Mouse (Mus musculus) MEL (cell line): Measurements from ENCODE around the gene Slc51a. TPM values are rescaled to one million over a fixed set of nuclear protein-coding genes. Genes with fewer than 3 reads are reported as not detected.

ENCODE experiments used
- DNase-seq: peaks from one replicate; pipeline ENCODE4 v3.0.0; 2011; ENCODE audit warnings: low read depth, low spot score
- H3K27ac ChIP-seq: 2 replicates; pipeline ENCODE4 v1.5.1; 2012; ENCODE audit warnings: low read depth, mild to moderate bottlenecking, control low read depth, low read length, moderate library complexity; ENCODE audit not compliant: control insufficient read depth
- H3K27me3 ChIP-seq, 2 experiments: fragments of 150-350 bp in 1 of 2; sonication (generic) in 1 of 2; 2 replicates each; pipeline ENCODE4 v1.6.1; 2012; ENCODE audit warnings: low read length in 2 of 2, mild to moderate bottlenecking in 2 of 2, improper control_type of control experiment in 1 of 2, moderate library complexity in 1 of 2; ENCODE audit not compliant: insufficient read depth in 2 of 2, control insufficient read depth in 1 of 2
- H3K36me3 ChIP-seq, 2 experiments: 2 replicates each; pipeline ENCODE4 v1.6.1; 2012 to 2014; ENCODE audit warnings: low read length in 2 of 2, improper control_type of control experiment in 1 of 2, inconsistent platforms in 1 of 2, mild to moderate bottlenecking in 1 of 2; ENCODE audit not compliant: insufficient read depth in 2 of 2, control insufficient read depth in 1 of 2
- H3K4me1 ChIP-seq, 2 experiments: fragments of 150-350 bp in 1 of 2; sonication (generic) in 1 of 2; 2 replicates each; pipeline ENCODE4 v1.6.1; 2012; ENCODE audit warnings: low read length in 2 of 2, improper control_type of control experiment in 1 of 2, mild to moderate bottlenecking in 1 of 2; ENCODE audit not compliant: insufficient read depth in 2 of 2, control insufficient read depth in 1 of 2
- H3K4me3 ChIP-seq, 2 experiments: fragments of 150-350 bp in 1 of 2; sonication (generic) in 1 of 2; 2 replicates each; pipeline ENCODE4 v1.5.1; 2012; ENCODE audit warnings: low read depth in 2 of 2, low read length in 2 of 2, mild to moderate bottlenecking in 2 of 2, moderate library complexity in 2 of 2, control low read depth in 1 of 2, improper control_type of control experiment in 1 of 2; ENCODE audit not compliant: control insufficient read depth in 1 of 2, insufficient read depth in 1 of 2
- H3K79me2 ChIP-seq: 2 replicates; pipeline ENCODE4 v1.6.1; 2012; ENCODE audit warnings: mild to moderate bottlenecking, low read length, moderate library complexity; ENCODE audit not compliant: control insufficient read depth, poor library complexity, insufficient read depth
- H3K9ac ChIP-seq: 2 replicates; pipeline ENCODE4 v1.6.1; 2012; ENCODE audit warnings: low read depth, mild to moderate bottlenecking, control low read depth, low read length, moderate library complexity; ENCODE audit not compliant: control insufficient read depth, poor library complexity, severe bottlenecking
- H3K9me3 ChIP-seq: fragments of 150-350 bp; sonication (generic); replicated peaks from 2 replicates; pipeline ENCODE4 v1.6.1; 2012; ENCODE audit warnings: mild to moderate bottlenecking, low read length, improper control_type of control experiment, moderate library complexity; ENCODE audit not compliant: insufficient read depth
- CHD1 ChIP-seq: IDR thresholded peaks from 2 replicates; pipeline ENCODE4 v1.6.1; 2012; ENCODE audit warnings: low read depth, mild to moderate bottlenecking, inconsistent platforms, low read length, improper control_type of control experiment
- CTCF ChIP-seq, 3 experiments: IDR thresholded peaks in 2 of 3; conservative IDR thresholded peaks in 1 of 3; 2 replicates each; pipeline ENCODE4 v1.5.1; 2011 to 2012; ENCODE audit warnings: low read length in 3 of 3, low read depth in 2 of 3, mild to moderate bottlenecking in 2 of 3, improper control_type of control experiment in 1 of 3, inconsistent platforms in 1 of 3, mixed read lengths in 1 of 3, moderate library complexity in 1 of 3; ENCODE audit not compliant: control insufficient read depth in 1 of 3, insufficient read depth in 1 of 3, poor library complexity in 1 of 3, severe bottlenecking in 1 of 3
- E2F4 ChIP-seq: IDR thresholded peaks from 2 replicates; pipeline ENCODE4 v1.6.1; 2011; ENCODE audit warnings: low read depth, low read length, improper control_type of control experiment, borderline replicate concordance
- ELF1 ChIP-seq: IDR thresholded peaks from 2 replicates; pipeline ENCODE4 v1.6.1; 2014; ENCODE audit warnings: low read depth, mild to moderate bottlenecking, inconsistent platforms, low read length, improper control_type of control experiment, moderate library complexity
- KAT2A ChIP-seq: conservative IDR thresholded peaks from 2 replicates; pipeline ENCODE4 v1.6.1; 2012; ENCODE audit warnings: low read depth, low read length, improper control_type of control experiment, inconsistent platforms
- MAFK ChIP-seq: IDR thresholded peaks from 2 replicates; pipeline ENCODE4 v1.6.1; 2011; ENCODE audit warnings: low read depth, mild to moderate bottlenecking, low read length, improper control_type of control experiment, borderline replicate concordance
- MEF2A ChIP-seq: IDR thresholded peaks from 2 replicates; pipeline ENCODE4 v1.6.1; 2014; ENCODE audit warnings: low read depth, mild to moderate bottlenecking, inconsistent platforms, low read length, improper control_type of control experiment; ENCODE audit not compliant: poor library complexity, insufficient replicate concordance, severe bottlenecking; ENCODE audit errors: extremely low read depth
- NRF1 ChIP-seq: IDR thresholded peaks from 2 replicates; pipeline ENCODE4 v1.6.1; 2014; ENCODE audit warnings: low read depth, mild to moderate bottlenecking, inconsistent platforms, low read length, improper control_type of control experiment, moderate library complexity; ENCODE audit not compliant: poor library complexity, insufficient read depth, severe bottlenecking
- POLR2A ChIP-seq, 2 experiments: IDR thresholded peaks; 2 replicates each; pipeline ENCODE4 v1.6.1; 2011 to 2012; ENCODE audit warnings: low read length in 2 of 2, mild to moderate bottlenecking in 2 of 2, control low read depth in 1 of 2, improper control_type of control experiment in 1 of 2, low read depth in 1 of 2, moderate library complexity in 1 of 2; ENCODE audit not compliant: control insufficient read depth in 1 of 2, insufficient read depth in 1 of 2, poor library complexity in 1 of 2
- POLR2AphosphoS5 ChIP-seq: IDR thresholded peaks from 2 replicates; pipeline ENCODE4 v1.6.1; 2012; ENCODE audit warnings: low read depth, borderline replicate concordance, mild to moderate bottlenecking, inconsistent platforms, low read length, moderate library complexity, mixed read lengths
- RAD21 ChIP-seq: IDR thresholded peaks from 2 replicates; pipeline ENCODE4 v1.6.1; 2011; ENCODE audit warnings: mild to moderate bottlenecking, low read depth, low read length, improper control_type of control experiment
- SMC3 ChIP-seq: IDR thresholded peaks from 2 replicates; pipeline ENCODE4 v1.6.1; 2011; ENCODE audit warnings: low read depth, low read length, improper control_type of control experiment
- TAL1 ChIP-seq: IDR thresholded peaks from 2 replicates; pipeline ENCODE4 v1.6.1; 2012; ENCODE audit warnings: mild to moderate bottlenecking, inconsistent platforms, low read length, moderate library complexity, mixed read lengths
- TCF12 ChIP-seq: IDR thresholded peaks from 2 replicates; pipeline ENCODE4 v1.6.1; 2014; ENCODE audit warnings: low read depth, mild to moderate bottlenecking, inconsistent platforms, low read length, improper control_type of control experiment, moderate library complexity
- ZC3H11A ChIP-seq: IDR thresholded peaks from 2 replicates; pipeline ENCODE4 v1.6.1; 2012; ENCODE audit warnings: low read depth, mild to moderate bottlenecking, inconsistent platforms, low read length, improper control_type of control experiment
- ZKSCAN1 ChIP-seq: IDR thresholded peaks from 2 replicates; pipeline ENCODE4 v1.6.1; 2012; ENCODE audit warnings: low read depth, mild to moderate bottlenecking, inconsistent platforms, low read length, improper control_type of control experiment, moderate library complexity
- ZNF384 ChIP-seq: IDR thresholded peaks from 2 replicates; pipeline ENCODE4 v1.6.1; 2012; ENCODE audit warnings: low read depth, mild to moderate bottlenecking, inconsistent platforms, low read length, improper control_type of control experiment
- polyA plus RNA-seq, 2 experiments: library from polyadenylated mRNA; stranded (reverse) in 1 of 2; unstranded in 1 of 2; fragments of >175 nt in 1 of 2; fragments of >200 nt in 1 of 2; gene quantifications; 2 replicates each; pipeline versions ENCODE4 v1.2.1 to v1.2.4; 2012; ENCODE audit warnings: low replicate concordance in 2 of 2, low read depth in 1 of 2; ENCODE audit not compliant: insufficient read length in 2 of 2, insufficient read depth in 1 of 2, missing spikeins in 1 of 2
- total RNA-seq: library from RNA; depleted of rRNA; stranded (reverse); fragments of 300-350 nt; gene quantifications from 2 replicates; pipeline ENCODE4 v1.2.3, GENCODE M21; 2012

The Slc51a gene
- total and polyA plus RNA-seq, 3 experiments, result 4.6 to 14.5 TPM; not detected in 1

DNA sequence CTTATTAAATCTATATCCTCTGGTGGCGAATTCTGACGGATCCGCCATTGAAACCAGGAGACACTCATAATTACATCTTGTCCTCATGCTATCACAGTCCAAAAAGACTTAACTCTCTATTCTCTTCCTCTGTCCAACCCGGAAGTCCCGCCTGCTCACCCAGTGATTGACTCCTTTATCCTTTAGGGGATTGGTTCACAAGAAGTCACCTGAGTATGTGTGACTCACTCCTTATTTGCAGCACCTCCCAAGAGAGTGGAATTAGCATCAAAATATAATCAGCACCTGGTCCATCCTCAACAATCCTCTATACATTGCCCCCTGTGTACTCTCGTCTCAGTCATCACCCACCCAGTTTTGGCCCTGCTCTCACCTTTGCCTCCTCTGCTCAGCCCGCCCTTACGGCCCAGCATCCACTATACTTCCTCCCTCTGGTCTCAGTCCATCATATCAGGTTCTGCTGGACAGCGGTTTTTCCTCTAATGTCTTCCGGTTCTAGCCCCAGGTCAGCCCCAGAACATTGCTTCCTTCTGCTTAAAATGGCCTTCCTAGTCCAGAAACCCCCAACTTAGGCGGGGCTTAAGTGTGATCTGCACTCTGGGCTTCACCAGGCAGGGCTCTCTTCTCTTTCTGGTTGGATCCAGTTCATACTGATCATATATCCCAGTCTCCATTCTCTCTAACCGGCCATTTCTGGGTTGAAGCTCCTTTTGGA is 15.1 kb upstream of the Slc51a start:
- H3K4me3 ChIP-seq, result no peak overlapping the region
- no peak for DNase-seq
- peaks cover 0 to 6% of the 10 kb centered on the region in 2 experiments; a peak in 2 of 4 replicates for H3K36me3 ChIP-seq
- H3K27ac ChIP-seq, result no peak overlapping the region
- H3K4me1 ChIP-seq, result peaks cover 2 to 3% of the 10 kb centered on the region in 2 experiments; a peak in 2 of 4 replicates
- no peaks in the 10 kb centered on the region for H3K79me2 ChIP-seq
- TF ChIP-seq TCF12 (no peak), ZNF384 (no peak), CTCF (IDR thresholded peaks at IDR 0.05 in 2 of 3, conservative IDR thresholded peaks at IDR 0.05 in 1 of 3; ENCODE audit: control insufficient read depth in 1 of 3, insufficient read depth in 1 of 3, low read depth in 2 of 3, low read length in 3 of 3, poor library complexity in 1 of 3, severe bottlenecking in 1 of 3) (no peak), NRF1 (no peak), MEF2A (no peak), KAT2A (no peak), TAL1 (no peak), CHD1 (no peak)
- TF ChIP-seq, all 39 proteins: peak for 0
- no peaks in the 10 kb centered on the region for H3K27me3 ChIP-seq
- H3K9me3 ChIP-seq, result no peaks in the 10 kb centered on the region
- H3K9ac ChIP-seq, result no peak overlapping the region

DNA sequence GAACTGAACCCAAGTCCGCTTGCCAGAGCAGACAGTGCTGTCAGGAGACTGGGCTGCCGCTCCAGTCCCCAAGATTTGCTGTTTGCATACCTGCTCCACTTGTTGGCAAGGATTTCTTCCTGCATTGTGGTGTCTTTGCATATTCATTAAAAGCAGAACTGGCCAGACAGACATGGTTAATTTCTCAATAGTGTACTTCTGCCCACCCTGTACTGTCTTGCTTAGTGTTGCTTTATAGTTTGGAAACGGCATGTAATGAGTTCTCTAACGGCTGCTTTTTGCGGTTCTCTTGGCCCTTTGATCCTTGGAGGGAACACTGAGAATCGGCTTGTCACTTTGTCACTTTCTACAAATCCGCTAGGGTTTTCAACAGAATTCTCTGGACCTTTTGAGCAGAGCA is 13.8 kb upstream of the Slc51a start:
- DNase-seq, result no peak
- no peaks in the 10 kb centered on the region for H3K36me3 ChIP-seq
- no peaks in the 10 kb centered on the region for H3K9me3 ChIP-seq
- no peak for TF ChIP-seq SMC3
- H3K79me2 ChIP-seq, result no peaks in the 10 kb centered on the region
- H3K9ac ChIP-seq, result no peak overlapping the region
- no peak overlapping the region for H3K27ac ChIP-seq
- H3K27me3 ChIP-seq, result no peaks in the 10 kb centered on the region
- no peak overlapping the region for H3K4me3 ChIP-seq
- H3K4me1 ChIP-seq, result no peaks in the 10 kb centered on the region

DNA sequence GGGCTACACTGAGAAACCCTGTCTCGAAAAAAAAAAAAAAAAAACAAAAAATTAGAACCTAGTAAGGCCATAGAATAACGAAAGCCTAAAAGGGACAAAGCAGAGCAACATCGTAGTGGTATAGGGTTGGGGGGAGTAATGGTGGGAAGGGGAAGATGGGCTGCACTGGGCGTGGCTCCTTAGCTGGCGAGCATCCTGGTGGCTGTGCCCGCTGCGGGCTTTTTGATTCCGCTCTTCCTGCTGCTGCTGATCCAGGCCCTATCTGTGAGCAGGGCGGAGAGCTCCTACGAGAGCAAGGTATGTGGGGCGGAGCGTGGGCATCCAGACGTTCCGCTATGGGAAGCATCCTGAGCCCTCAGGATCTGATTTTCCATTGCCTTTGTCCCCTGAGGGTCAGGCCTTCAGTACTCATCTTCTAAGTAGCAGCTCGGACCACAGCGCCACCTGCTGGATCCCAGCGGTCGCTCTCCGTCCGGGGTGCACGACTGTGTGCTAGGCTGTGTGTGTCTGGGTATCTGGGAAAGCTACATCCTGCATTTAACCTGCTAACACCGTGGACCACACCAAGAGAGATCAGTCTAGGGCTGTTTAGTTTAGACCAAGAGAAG is 11.9 kb upstream of the Slc51a start:
- no peaks in the 10 kb centered on the region for H3K27me3 ChIP-seq
- TF ChIP-seq MAFK, result no peak
- peak; percentile 99 for TF ChIP-seq ZC3H11A
- no peak for TF ChIP-seq ZKSCAN1
- peak; percentile 97 for TF ChIP-seq RAD21
- no peak for TF ChIP-seq CHD1
- TF ChIP-seq SMC3, result peak; percentile 98
- TF ChIP-seq POLR2A (IDR thresholded peaks at IDR 0.05; ENCODE audit: control insufficient read depth in 1 of 2, insufficient read depth in 1 of 2, low read depth in 1 of 2, low read length in 2 of 2, poor library complexity in 1 of 2), result no peak
- TF ChIP-seq ELF1, result no peak
- TF ChIP-seq CTCF (IDR thresholded peaks at IDR 0.05 in 2 of 3, conservative IDR thresholded peaks at IDR 0.05 in 1 of 3; ENCODE audit: control insufficient read depth in 1 of 3, insufficient read depth in 1 of 3, low read depth in 2 of 3, low read length in 3 of 3, poor library complexity in 1 of 3, severe bottlenecking in 1 of 3), result peak; percentile 95 to 99 (median 98)
- no peak for TF ChIP-seq E2F4
- no peak for TF ChIP-seq POLR2AphosphoS5
- DNase-seq, result peak; percentile 84
- no peaks in the 10 kb centered on the region for H3K36me3 ChIP-seq
- H3K27ac ChIP-seq, result no peak overlapping the region
- H3K9me3 ChIP-seq, result no peaks in the 10 kb centered on the region
- H3K9ac ChIP-seq, result no peak overlapping the region
- no peaks in the 10 kb centered on the region for H3K79me2 ChIP-seq
- no peaks in the 10 kb centered on the region for H3K4me1 ChIP-seq
- H3K4me3 ChIP-seq, result no peak overlapping the region
